Mouse (Mus musculus): ENCODE data around the gene Ebf1. TPM values are rescaled to one million over a fixed set of nuclear protein-coding genes. Genes with fewer than 3 reads are reported as not detected.

Gene Ebf1
- polyA plus RNA-seq, 1 experiment = 1.1 TPM

DNA sequence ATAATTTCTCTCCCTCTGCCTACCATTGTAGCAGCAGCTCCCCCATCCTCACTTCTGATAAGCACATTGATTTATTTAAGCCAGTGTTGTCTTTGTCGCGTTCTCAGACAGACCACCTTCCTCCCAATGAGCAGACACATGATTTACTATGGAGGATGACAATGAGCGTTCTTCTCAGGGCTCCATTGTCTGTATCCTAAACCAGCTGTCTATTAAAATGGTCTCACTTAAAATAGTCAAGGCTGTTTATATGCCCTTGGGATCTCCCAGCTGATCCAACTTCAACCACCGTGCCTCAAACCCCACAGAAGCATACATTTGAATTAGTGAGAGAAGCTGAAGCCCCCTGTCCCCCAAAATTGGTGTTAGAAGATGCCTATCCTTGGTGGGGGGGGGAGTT lies 11.3 kb downstream of the Ebf1 start:
- H3K36me3 ChIP-seq (ENCODE audit: control insufficient read depth, insufficient read depth, low read length) = no peaks in the 10 kb centered on the region
- no peaks in the 10 kb centered on the region for H3K27me3 ChIP-seq (ENCODE audit: control insufficient read depth, insufficient read depth, low read length)
- no peak overlapping the region for H3K27ac ChIP-seq (ENCODE audit: control insufficient read depth, insufficient read depth, low read depth, low read length)
- no peak overlapping the region for H3K4me3 ChIP-seq (ENCODE audit: control insufficient read depth, low read depth, low read length)
- TF ChIP-seq CTCF (IDR thresholded peaks at IDR 0.05; ENCODE audit: control insufficient read depth, insufficient read depth, insufficient replicate concordance, low read depth, low read length) = no peak
- no peak for TF ChIP-seq POLR2A (IDR thresholded peaks at IDR 0.05; ENCODE audit: control insufficient read depth, low read depth, low read length)
- H3K4me1 ChIP-seq (ENCODE audit: control insufficient read depth, insufficient read depth, low read length) = no peaks in the 10 kb centered on the region

DNA sequence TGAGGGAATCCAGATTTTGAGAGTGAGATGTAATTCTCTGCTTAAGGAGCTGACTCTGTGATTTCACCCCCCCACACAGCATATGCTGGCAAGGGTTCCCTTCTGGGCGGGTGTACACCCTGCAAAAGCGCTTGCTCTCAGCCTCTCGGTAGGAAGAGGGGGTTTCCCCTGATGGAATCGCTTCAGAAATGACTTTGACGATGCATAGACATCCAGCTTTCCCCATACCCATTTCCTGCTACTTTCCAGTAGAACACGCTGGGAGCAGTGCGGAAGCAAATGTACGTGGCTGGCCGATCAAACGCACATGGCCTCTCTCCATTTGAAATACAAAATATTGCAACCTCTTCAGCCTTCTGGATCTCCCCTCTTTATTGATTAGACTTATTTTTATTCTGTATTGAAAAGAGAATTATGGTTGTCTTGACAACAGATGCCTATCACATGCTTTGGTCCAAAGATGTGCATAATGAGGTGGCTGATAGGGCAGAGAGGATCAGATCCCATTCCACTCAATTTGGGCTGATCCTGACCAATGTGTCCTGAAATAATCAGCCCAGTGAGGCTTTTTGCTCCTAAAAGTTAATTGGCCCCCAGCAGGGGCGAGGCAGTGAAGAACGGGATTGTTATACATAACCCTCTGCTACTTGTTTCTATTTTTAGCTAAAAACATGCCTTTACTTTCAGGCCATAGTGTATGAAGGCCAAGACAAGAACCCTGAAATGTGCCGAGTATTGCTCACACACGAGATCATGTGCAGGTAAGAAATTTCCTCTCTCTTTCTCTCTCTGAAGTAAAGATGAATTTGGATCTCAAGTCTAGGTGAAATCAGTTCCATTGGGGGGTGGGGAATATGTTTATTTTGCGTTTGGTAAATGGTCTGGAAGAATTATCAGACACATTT lies 15.2 kb downstream of the Ebf1 start:
- no peaks in the 10 kb centered on the region for H3K27me3 ChIP-seq (ENCODE audit: control insufficient read depth, insufficient read depth, low read length)
- H3K27ac ChIP-seq (ENCODE audit: control insufficient read depth, insufficient read depth, low read depth, low read length) = no peak overlapping the region
- TF ChIP-seq CTCF (IDR thresholded peaks at IDR 0.05; ENCODE audit: control insufficient read depth, insufficient read depth, insufficient replicate concordance, low read depth, low read length) (no peak), POLR2A (IDR thresholded peaks at IDR 0.05; ENCODE audit: control insufficient read depth, low read depth, low read length) (no peak)
- H3K4me3 ChIP-seq (ENCODE audit: control insufficient read depth, low read depth, low read length) = no peak overlapping the region
- no peaks in the 10 kb centered on the region for H3K36me3 ChIP-seq (ENCODE audit: control insufficient read depth, insufficient read depth, low read length)
- no peaks in the 10 kb centered on the region for H3K4me1 ChIP-seq (ENCODE audit: control insufficient read depth, insufficient read depth, low read length)

DNA sequence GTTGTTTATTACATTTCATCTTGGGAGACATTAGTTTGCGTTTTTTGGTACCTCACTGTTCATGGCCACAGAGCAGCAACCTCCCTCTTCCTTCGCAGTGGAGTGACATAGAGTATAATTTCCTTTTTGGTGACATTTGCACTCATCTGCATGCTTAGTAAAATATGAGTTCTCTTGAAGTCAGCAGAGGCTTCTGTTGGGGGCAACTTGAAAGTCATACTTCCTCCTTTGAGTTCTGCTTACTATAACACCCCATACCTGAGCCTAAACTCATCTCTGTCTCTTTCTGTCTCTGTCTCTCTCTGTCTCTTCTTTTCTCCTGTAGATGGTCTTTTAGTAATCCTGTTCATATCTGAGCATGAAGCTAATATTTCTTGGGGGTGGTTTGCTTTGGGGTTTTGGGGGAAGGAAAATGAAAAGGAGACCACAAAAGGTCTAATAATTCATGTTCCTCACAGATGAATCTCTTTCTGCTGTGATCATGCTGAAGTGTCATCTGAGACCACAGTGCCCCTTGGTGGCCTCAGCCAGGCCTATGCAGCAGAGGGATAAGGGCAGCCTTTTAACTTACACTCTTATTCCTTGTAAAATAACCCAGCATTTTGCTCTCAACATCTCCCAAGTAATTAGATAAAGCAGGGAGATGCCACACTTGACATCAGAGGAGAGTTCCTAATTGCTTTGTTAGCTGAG lies 16.0 kb downstream of the Ebf1 start:
- H3K4me1 ChIP-seq (ENCODE audit: control insufficient read depth, insufficient read depth, low read length) = no peaks in the 10 kb centered on the region
- H3K27me3 ChIP-seq (ENCODE audit: control insufficient read depth, insufficient read depth, low read length) = no peaks in the 10 kb centered on the region
- TF ChIP-seq POLR2A (IDR thresholded peaks at IDR 0.05; ENCODE audit: control insufficient read depth, low read depth, low read length) (no peak), CTCF (IDR thresholded peaks at IDR 0.05; ENCODE audit: control insufficient read depth, insufficient read depth, insufficient replicate concordance, low read depth, low read length) (no peak)
- no peaks in the 10 kb centered on the region for H3K36me3 ChIP-seq (ENCODE audit: control insufficient read depth, insufficient read depth, low read length)
- H3K4me3 ChIP-seq (ENCODE audit: control insufficient read depth, low read depth, low read length) = no peak overlapping the region
- no peak overlapping the region for H3K27ac ChIP-seq (ENCODE audit: control insufficient read depth, insufficient read depth, low read depth, low read length)

DNA sequence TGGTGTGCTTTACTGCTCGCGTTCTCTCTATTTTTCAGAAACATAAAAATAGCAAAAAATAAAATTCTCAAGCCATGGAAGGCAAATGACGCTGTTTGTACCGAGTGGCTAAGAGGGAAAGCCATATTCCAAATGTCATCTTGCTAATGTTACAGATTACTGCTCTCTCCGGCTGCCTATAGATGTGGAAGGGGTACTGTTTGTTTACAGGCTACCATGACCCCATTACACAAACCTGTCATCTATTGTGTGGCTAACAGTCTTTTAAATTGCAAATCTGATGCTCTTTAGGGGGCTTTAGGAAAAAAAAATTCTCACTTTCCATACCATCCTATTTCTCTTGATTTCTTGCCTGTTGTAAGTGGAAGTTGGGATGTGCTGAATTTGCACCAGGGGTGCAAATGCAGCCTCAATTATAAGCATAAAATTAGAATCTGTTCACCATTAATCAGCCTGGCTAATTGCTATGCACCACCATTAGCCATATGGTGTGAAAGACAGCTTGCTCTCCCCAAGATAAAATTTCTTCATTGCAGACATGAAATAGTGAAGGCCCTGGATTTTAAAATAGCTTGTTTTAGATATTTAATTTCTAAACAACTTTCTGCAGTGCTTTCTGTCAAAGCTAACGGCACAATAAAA lies 17.6 kb downstream of the Ebf1 start:
- Histone ChIP-seq H3K36me3 (ENCODE audit: control insufficient read depth, insufficient read depth, low read length) (no peaks in the 10 kb centered on the region), H3K4me3 (ENCODE audit: control insufficient read depth, low read depth, low read length) (no peak overlapping the region), H3K27me3 (ENCODE audit: control insufficient read depth, insufficient read depth, low read length) (no peaks in the 10 kb centered on the region), H3K27ac (ENCODE audit: control insufficient read depth, insufficient read depth, low read depth, low read length) (no peak overlapping the region), H3K4me1 (ENCODE audit: control insufficient read depth, insufficient read depth, low read length) (no peaks in the 10 kb centered on the region)
- TF ChIP-seq POLR2A (IDR thresholded peaks at IDR 0.05; ENCODE audit: control insufficient read depth, low read depth, low read length) (no peak), CTCF (IDR thresholded peaks at IDR 0.05; ENCODE audit: control insufficient read depth, insufficient read depth, insufficient replicate concordance, low read depth, low read length) (no peak)

DNA sequence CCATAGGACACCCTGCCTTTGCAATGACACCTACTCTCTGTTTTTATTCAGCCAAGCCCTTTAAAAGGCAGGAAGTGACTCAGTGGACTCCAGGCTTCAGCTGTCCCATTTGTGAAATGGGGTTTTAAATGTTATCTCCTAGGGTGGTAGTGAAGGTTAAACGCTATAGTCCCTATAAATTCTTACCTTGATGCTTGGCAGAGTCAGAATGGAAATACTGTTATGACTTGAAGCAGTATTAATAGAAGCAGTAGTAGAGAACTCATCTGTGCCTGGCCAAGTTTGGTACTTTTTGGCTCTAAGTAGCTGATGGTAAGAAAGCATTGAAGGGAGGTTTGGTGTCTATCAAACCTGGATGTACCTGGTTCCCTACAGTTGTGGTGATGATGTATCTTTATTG lies 19.1 kb downstream of the Ebf1 start:
- no peak for TF ChIP-seq CTCF (IDR thresholded peaks at IDR 0.05; ENCODE audit: control insufficient read depth, insufficient read depth, insufficient replicate concordance, low read depth, low read length)
- TF ChIP-seq POLR2A (IDR thresholded peaks at IDR 0.05; ENCODE audit: control insufficient read depth, low read depth, low read length) = no peak
- Histone ChIP-seq H3K4me3 (ENCODE audit: control insufficient read depth, low read depth, low read length) (no peak overlapping the region), H3K27me3 (ENCODE audit: control insufficient read depth, insufficient read depth, low read length) (no peaks in the 10 kb centered on the region), H3K27ac (ENCODE audit: control insufficient read depth, insufficient read depth, low read depth, low read length) (no peak overlapping the region), H3K4me1 (ENCODE audit: control insufficient read depth, insufficient read depth, low read length) (no peaks in the 10 kb centered on the region), H3K36me3 (ENCODE audit: control insufficient read depth, insufficient read depth, low read length) (no peaks in the 10 kb centered on the region)

DNA sequence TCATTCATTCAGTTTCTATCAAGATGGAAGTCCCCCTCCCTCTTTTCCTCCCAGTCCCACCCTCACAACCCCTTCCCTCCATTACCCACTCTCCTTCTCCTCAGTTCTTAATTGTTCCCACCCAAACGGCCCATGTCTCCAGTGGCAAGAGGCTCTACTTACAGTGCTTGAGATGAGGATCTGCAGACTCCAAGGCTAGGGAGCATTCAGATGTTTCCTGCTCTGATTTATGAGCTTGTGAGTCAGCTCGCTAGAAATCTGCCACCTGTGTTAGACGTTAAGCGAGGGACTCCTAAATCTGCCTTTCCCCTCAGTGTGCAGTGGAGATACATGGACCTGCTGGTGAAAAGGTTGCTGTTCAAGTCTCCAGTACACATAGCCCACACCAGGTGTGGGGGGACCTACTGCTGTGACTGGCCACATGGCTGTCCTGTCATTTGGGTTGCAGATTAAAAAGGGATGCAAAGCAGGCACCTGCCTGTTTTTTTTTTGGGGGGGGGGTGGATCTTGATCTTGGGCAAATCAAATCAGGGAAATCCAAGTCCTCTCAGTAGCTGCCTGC lies 21.2 kb downstream of the Ebf1 start:
- TF ChIP-seq CTCF (IDR thresholded peaks at IDR 0.05; ENCODE audit: control insufficient read depth, insufficient read depth, insufficient replicate concordance, low read depth, low read length) = no peak
- no peak overlapping the region for H3K27ac ChIP-seq (ENCODE audit: control insufficient read depth, insufficient read depth, low read depth, low read length)
- H3K4me3 ChIP-seq (ENCODE audit: control insufficient read depth, low read depth, low read length) = no peak overlapping the region
- H3K36me3 ChIP-seq (ENCODE audit: control insufficient read depth, insufficient read depth, low read length) = no peaks in the 10 kb centered on the region
- H3K4me1 ChIP-seq (ENCODE audit: control insufficient read depth, insufficient read depth, low read length) = no peaks in the 10 kb centered on the region
- no peaks in the 10 kb centered on the region for H3K27me3 ChIP-seq (ENCODE audit: control insufficient read depth, insufficient read depth, low read length)

DNA sequence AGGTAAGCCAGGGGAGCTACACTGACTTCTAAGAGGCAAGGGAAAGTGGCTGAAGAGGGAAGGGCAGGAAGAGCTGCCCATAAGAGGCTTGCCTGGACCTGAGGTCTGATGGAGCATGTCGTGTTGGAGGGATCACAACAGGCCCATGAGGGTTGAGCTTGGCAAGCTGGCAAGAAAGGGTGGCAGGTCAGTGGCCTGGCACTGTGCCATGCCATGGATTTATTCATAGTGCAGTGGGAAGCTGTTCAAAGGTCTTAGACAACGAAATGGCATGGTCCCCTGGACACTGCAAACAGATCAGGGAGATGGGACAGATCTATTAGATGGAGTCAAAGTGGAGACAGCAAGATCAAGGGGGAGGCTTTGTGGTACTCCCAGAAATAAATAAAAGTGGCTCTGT lies 24.4 kb downstream of the Ebf1 start:
- no peaks in the 10 kb centered on the region for H3K36me3 ChIP-seq (ENCODE audit: control insufficient read depth, insufficient read depth, low read length)
- TF ChIP-seq CTCF (IDR thresholded peaks at IDR 0.05; ENCODE audit: control insufficient read depth, insufficient read depth, insufficient replicate concordance, low read depth, low read length) (no peak), POLR2A (IDR thresholded peaks at IDR 0.05; ENCODE audit: control insufficient read depth, low read depth, low read length) (no peak)
- H3K27me3 ChIP-seq (ENCODE audit: control insufficient read depth, insufficient read depth, low read length) = no peaks in the 10 kb centered on the region
- no peak overlapping the region for H3K4me3 ChIP-seq (ENCODE audit: control insufficient read depth, low read depth, low read length)
- no peaks in the 10 kb centered on the region for H3K4me1 ChIP-seq (ENCODE audit: control insufficient read depth, insufficient read depth, low read length)
- no peak overlapping the region for H3K27ac ChIP-seq (ENCODE audit: control insufficient read depth, insufficient read depth, low read depth, low read length)
